Mouse (Mus musculus) CH12.LX (cell line): ENCODE results near the gene Copg2. TPM values are rescaled to one million over a fixed set of nuclear protein-coding genes. Genes with fewer than 3 reads are reported as not detected.
A peak's percentile ranks its signal among the peaks of the same experiment; 100 is the strongest.

Experiments
- DNase-seq: peaks from one replicate; pipeline ENCODE4 v3.0.0-alpha.2; 2013; ENCODE audit errors: extremely low read depth
- H3K27ac ChIP-seq: 2 replicates; pipeline ENCODE4 v1.5.1; 2012; ENCODE audit warnings: low read depth, mild to moderate bottlenecking, control low read depth, moderate library complexity; ENCODE audit not compliant: insufficient read depth
- H3K27me3 ChIP-seq: replicated peaks from 2 replicates; pipeline ENCODE3; 2012; ENCODE audit warnings: inconsistent platforms
- H3K36me3 ChIP-seq, 2 experiments: replicated peaks in 1 of 2; 2 replicates each; pipeline versions ENCODE3 to v1.6.1; 2012; ENCODE audit warnings: inconsistent platforms in 1 of 2, low read length in 1 of 2, mild to moderate bottlenecking in 1 of 2, mixed read lengths in 1 of 2, moderate library complexity in 1 of 2; ENCODE audit not compliant: control insufficient read depth in 1 of 2, insufficient read depth in 1 of 2
- H3K4me1 ChIP-seq, 2 experiments: 2 replicates each; pipeline ENCODE4 v1.6.1; 2012; ENCODE audit warnings: inconsistent platforms in 1 of 2, moderate library complexity in 1 of 2; ENCODE audit not compliant: insufficient read depth in 2 of 2, control insufficient read depth in 1 of 2
- H3K4me2 ChIP-seq: 2 replicates; pipeline ENCODE4 v1.6.1; 2012; ENCODE audit warnings: low read depth, mild to moderate bottlenecking, control low read depth; ENCODE audit not compliant: poor library complexity, insufficient read depth, severe bottlenecking
- H3K4me3 ChIP-seq, 3 experiments: fragments of 150-350 bp in 1 of 3; sonication (generic) in 1 of 3; replicated peaks in 1 of 3; 2 replicates each; pipeline versions ENCODE3 to v1.5.1; 2011 to 2012; ENCODE audit warnings: low read depth in 2 of 3, low read length in 2 of 3, mild to moderate bottlenecking in 2 of 3, moderate library complexity in 2 of 3, control low read depth in 1 of 3, improper control_type of control experiment in 1 of 3, inconsistent platforms in 1 of 3, mixed read lengths in 1 of 3; ENCODE audit not compliant: poor library complexity in 1 of 3
- H3K79me2 ChIP-seq: replicated peaks from 2 replicates; pipeline ENCODE4 v1.6.1; 2012; ENCODE audit warnings: mild to moderate bottlenecking, moderate library complexity; ENCODE audit not compliant: control insufficient read depth, poor library complexity, insufficient read depth, severe bottlenecking; ENCODE audit errors: extremely low read depth
- H3K9ac ChIP-seq: 2 replicates; pipeline ENCODE4 v1.6.1; 2012; ENCODE audit warnings: low read depth, mild to moderate bottlenecking, control low read depth, moderate library complexity; ENCODE audit not compliant: insufficient read depth
- H3K9me3 ChIP-seq: replicated peaks from 2 replicates; pipeline ENCODE3; 2012; ENCODE audit warnings: low read length, inconsistent platforms, mixed read lengths
- BHLHE40 ChIP-seq: IDR thresholded peaks from 2 replicates; pipeline ENCODE4 v1.6.1; 2011; ENCODE audit warnings: mild to moderate bottlenecking, low read depth, low read length, improper control_type of control experiment
- CHD1 ChIP-seq: IDR thresholded peaks from 2 replicates; pipeline ENCODE4 v1.6.1; 2012; ENCODE audit warnings: low read depth, low read length, improper control_type of control experiment, inconsistent platforms
- CTCF ChIP-seq, 2 experiments: IDR thresholded peaks in 1 of 2; conservative IDR thresholded peaks in 1 of 2; 2 replicates each; pipeline ENCODE4 v1.5.1; 2011 to 2012; ENCODE audit warnings: low read depth in 2 of 2, low read length in 2 of 2, improper control_type of control experiment in 1 of 2, inconsistent platforms in 1 of 2, mild to moderate bottlenecking in 1 of 2, moderate library complexity in 1 of 2
- E2F4 ChIP-seq: IDR thresholded peaks from 2 replicates; pipeline ENCODE4 v1.6.1; 2011; ENCODE audit warnings: low read depth, low read length, improper control_type of control experiment; ENCODE audit not compliant: insufficient replicate concordance
- ELF1 ChIP-seq: IDR thresholded peaks from 2 replicates; pipeline ENCODE4 v1.6.1; 2014; ENCODE audit warnings: low read depth, mild to moderate bottlenecking, inconsistent platforms, low read length, improper control_type of control experiment
- ETS1 ChIP-seq: conservative IDR thresholded peaks from 2 replicates; pipeline ENCODE4 v1.6.1; 2012; ENCODE audit warnings: low read depth, mild to moderate bottlenecking, inconsistent platforms, low read length, improper control_type of control experiment, moderate library complexity
- JUN ChIP-seq: IDR thresholded peaks from 2 replicates; pipeline ENCODE4 v1.6.1; 2011; ENCODE audit warnings: low read depth, mild to moderate bottlenecking, low read length, improper control_type of control experiment, moderate library complexity; ENCODE audit not compliant: insufficient read depth
- MAFK ChIP-seq: IDR thresholded peaks from 2 replicates; pipeline ENCODE4 v1.6.1; 2011; ENCODE audit warnings: low read length, improper control_type of control experiment; ENCODE audit not compliant: insufficient replicate concordance
- MAX ChIP-seq: IDR thresholded peaks from 2 replicates; pipeline ENCODE4 v1.6.1; 2011; ENCODE audit warnings: low read length, improper control_type of control experiment
- MAZ ChIP-seq: IDR thresholded peaks from 2 replicates; pipeline ENCODE4 v1.6.1; 2012; ENCODE audit warnings: low read depth, mild to moderate bottlenecking, inconsistent platforms, low read length, improper control_type of control experiment, moderate library complexity
- MYC ChIP-seq: IDR thresholded peaks from 2 replicates; pipeline ENCODE4 v1.6.1; 2011; ENCODE audit warnings: low read depth, mild to moderate bottlenecking, improper control_type of control experiment, low read length
- POLR2A ChIP-seq: IDR thresholded peaks from 2 replicates; pipeline ENCODE4 v1.6.1; 2011; ENCODE audit warnings: low read depth, mild to moderate bottlenecking, improper control_type of control experiment, low read length
- SIN3A ChIP-seq: IDR thresholded peaks from 2 replicates; pipeline ENCODE4 v1.6.1; 2012; ENCODE audit warnings: low read length, improper control_type of control experiment, inconsistent platforms
- SMC3 ChIP-seq: IDR thresholded peaks from 2 replicates; pipeline ENCODE4 v1.6.1; 2011; ENCODE audit warnings: low read depth, low read length, improper control_type of control experiment
- TCF12 ChIP-seq: IDR thresholded peaks from 2 replicates; pipeline ENCODE4 v1.6.1; 2014; ENCODE audit warnings: low read depth, mild to moderate bottlenecking, inconsistent platforms, low read length, improper control_type of control experiment
- USF1 ChIP-seq: IDR thresholded peaks from 2 replicates; pipeline ENCODE4 v1.6.1; 2014; ENCODE audit warnings: low read depth, mild to moderate bottlenecking, inconsistent platforms, low read length, improper control_type of control experiment
- USF2 ChIP-seq: conservative IDR thresholded peaks from 2 replicates; pipeline ENCODE4 v1.6.1; 2011; ENCODE audit warnings: low read depth, low read length, improper control_type of control experiment
- ZC3H11A ChIP-seq: IDR thresholded peaks from 2 replicates; pipeline ENCODE4 v1.6.1; 2012; ENCODE audit warnings: low read depth, mild to moderate bottlenecking, inconsistent platforms, low read length, improper control_type of control experiment
- ZKSCAN1 ChIP-seq: IDR thresholded peaks from 2 replicates; pipeline ENCODE4 v1.6.1; 2012; ENCODE audit warnings: low read depth, inconsistent platforms, low read length, improper control_type of control experiment, borderline replicate concordance
- ZMIZ1 ChIP-seq: IDR thresholded peaks from 2 replicates; pipeline ENCODE4 v1.6.1; 2012; ENCODE audit warnings: low read depth, mild to moderate bottlenecking, inconsistent platforms, low read length, improper control_type of control experiment
- dilution Hi-C: fragments of 300-500 bp; cut with MboI; formaldehyde crosslinking; loops from 2 replicates; pipeline ENCODE4 v1.14.3; 2020; ENCODE audit warnings: low sequenced_read_pairs; ENCODE audit not compliant: extremely low pct_unique_long_range_greater_than_20kb, extremely low pct_ligation_motif_present
- in situ Hi-C: fragments of 300-500 bp; cut with MboI; formaldehyde crosslinking; loops from 3 replicates; pipeline ENCODE4 v1.14.3; 2019; ENCODE audit warnings: low sequenced_read_pairs, low pct_ligation_motif_present, low pct_unique_long_range_greater_than_20kb, mixed read lengths
- polyA plus RNA-seq: library from polyadenylated mRNA; unstranded; fragments of >175 nt; gene quantifications from 2 replicates; pipeline ENCODE4 v1.2.1, GENCODE M21; 2012; ENCODE audit warnings: low read depth; ENCODE audit not compliant: insufficient read length
- total RNA-seq, 2 experiments: library from RNA; depleted of rRNA; stranded (reverse); fragments of 300-350 nt in 1 of 2; fragments of >200 nt in 1 of 2; gene quantifications; 2 replicates each; pipeline ENCODE4 v1.2.3; 2012 to 2014

Copg2 gene
- total and polyA plus RNA-seq, 3 experiments = 23.3 to 43.7 (median 28.9) TPM

DNA sequence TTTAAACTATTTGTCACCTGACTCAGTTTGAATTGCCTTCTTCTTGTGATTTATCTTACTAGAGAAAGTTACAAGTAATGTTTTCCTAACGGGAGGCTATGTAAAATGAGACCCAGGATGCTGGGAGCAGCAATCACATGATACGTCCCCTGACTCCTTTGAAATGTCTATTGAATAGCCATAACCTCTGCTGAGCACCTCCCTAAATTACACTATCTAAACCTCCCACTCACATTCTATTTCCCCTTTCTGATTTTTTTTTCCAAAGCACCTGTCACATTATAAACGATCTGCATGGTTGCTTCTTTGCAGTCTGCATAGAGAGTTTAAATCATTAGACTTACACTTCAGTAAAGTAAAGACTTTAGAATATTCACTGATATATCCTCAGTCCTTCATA, 7.4 kb upstream of the Copg2 start:
- Histone ChIP-seq H3K79me2 (no peaks in the 10 kb centered on the region), H3K36me3 (no peaks in the 10 kb centered on the region), H3K4me2 (no peak overlapping the region), H3K4me3 (no peak overlapping the region), H3K27me3 (no peaks in the 10 kb centered on the region), H3K9me3 (no peaks in the 10 kb centered on the region), H3K27ac (no peak overlapping the region), H3K9ac (no peak overlapping the region), H3K4me1 (peaks cover 0 to 9% of the 10 kb centered on the region in 2 experiments; a peak in 1 of 4 replicates)
- in situ Hi-C loops = no loop called here
- dilution Hi-C loops = no loop called here
- DNase-seq = no peak
- TF ChIP-seq MYC (no peak), SMC3 (no peak), ZMIZ1 (no peak), ELF1 (no peak), ETS1 (no peak), TCF12 (no peak), CHD1 (no peak), MAFK (no peak), JUN (no peak), MAX (no peak), MAZ (no peak), E2F4 (no peak), ZKSCAN1 (no peak)

DNA sequence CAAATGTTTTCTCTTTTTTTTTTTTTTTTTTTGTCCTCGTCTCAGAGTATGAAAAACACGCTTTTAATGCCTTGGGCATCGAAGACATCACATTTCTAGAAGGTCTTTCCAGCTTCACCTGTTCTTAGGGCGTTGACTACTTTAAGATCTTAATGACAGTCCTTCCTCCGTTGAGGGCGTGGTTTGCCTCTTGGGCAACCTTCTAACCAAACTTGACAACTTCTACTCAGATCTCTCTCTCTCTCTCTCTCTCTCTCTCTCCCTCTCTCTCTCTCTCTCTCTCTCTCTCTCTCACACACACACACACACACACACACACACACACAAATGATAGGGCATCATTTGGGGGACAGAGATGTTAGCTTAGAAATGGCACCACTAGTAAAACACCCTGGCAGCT, 926 bp upstream of the Copg2 start:
- Histone ChIP-seq H3K27me3 (no peaks in the 10 kb centered on the region), H3K36me3 (peaks cover 0 to 2% of the 10 kb centered on the region in 2 experiments), H3K9me3 (no peaks in the 10 kb centered on the region), H3K9ac (no peak overlapping the region), H3K4me2 (peak overlapping the region; percentile 38; the same call in 1 of the 2 replicates), H3K79me2 (peaks cover 3% of the 10 kb centered on the region; the same call in 1 of the 2 replicates), H3K27ac (no peak overlapping the region), H3K4me3 (no peak overlapping the region), H3K4me1 (peaks cover 0 to 20% of the 10 kb centered on the region in 2 experiments; a peak in 2 of 4 replicates)
- DNase-seq = no peak
- dilution Hi-C loops (no loop called here), in situ Hi-C loops (no loop called here)
- no peak for TF ChIP-seq SIN3A
- TF ChIP-seq POLR2A = no peak
- TF ChIP-seq ZC3H11A = no peak
- no peak for TF ChIP-seq BHLHE40
- TF ChIP-seq E2F4 = no peak
- no peak for TF ChIP-seq CTCF (conservative IDR thresholded peaks at IDR 0.05 in 1 of 2, IDR thresholded peaks at IDR 0.05 in 1 of 2; ENCODE audit: low read depth in 2 of 2, low read length in 2 of 2)
- TF ChIP-seq SMC3 = no peak
- TF ChIP-seq TCF12 = no peak
- no peak for TF ChIP-seq USF1
- no peak for TF ChIP-seq USF2
- TF ChIP-seq ETS1 = no peak
